Mouse (Mus musculus) 3134 (cell line): ENCODE data around the gene Gm6583.
A peak's percentile ranks its signal among the peaks of the same experiment; 100 is the strongest.

ENCODE experiments used
- DNase-seq: peaks from one replicate; pipeline ENCODE4 v3.0.0-alpha.2; 2011; ENCODE audit warnings: low spot score; ENCODE audit not compliant: insufficient read length; ENCODE audit errors: extremely low read depth

Gm6583 gene

DNA sequence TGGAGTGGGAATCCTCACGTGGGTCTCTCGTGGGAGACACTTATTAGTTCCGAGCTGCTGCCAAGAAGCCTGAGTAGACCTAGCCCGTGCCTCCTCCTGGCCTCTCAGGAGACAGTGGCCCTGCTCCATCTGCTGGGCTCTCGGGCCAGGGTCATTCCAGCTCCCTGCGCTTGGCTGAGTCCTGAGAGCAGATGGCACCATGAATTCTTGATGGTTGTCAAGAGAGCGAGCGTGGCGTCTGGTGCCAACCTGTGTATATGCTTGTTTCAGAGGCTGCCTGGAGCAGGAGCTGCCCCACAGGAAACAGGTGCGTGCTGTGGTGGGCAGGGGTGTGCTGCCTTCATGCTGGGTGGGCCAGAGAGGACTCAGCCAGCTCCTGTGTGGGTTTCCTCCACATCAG lies 12.8 kb upstream of the Gm6583 start:
- no peak for DNase-seq

DNA sequence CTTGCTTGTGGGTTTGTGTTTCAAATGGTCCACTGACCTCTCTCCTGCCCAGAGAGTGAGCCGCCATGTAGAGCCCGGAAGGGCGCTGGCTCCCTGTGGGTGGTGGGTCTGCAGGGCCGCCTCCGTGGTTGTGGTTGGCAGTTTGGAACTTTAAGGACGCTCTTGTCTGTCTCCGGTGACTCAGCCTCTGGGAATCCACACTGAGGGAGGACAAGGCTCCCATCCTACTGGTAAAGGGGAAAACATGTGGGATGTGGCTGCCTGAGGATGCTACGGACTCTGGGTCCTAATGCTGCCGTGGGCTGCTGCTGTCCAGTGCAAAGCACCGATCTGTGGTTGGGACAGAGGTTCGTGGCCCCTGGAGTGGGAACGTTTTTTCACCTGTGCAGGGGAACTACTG lies 12.1 kb upstream of the Gm6583 start:
- DNase-seq = peak; percentile 82

DNA sequence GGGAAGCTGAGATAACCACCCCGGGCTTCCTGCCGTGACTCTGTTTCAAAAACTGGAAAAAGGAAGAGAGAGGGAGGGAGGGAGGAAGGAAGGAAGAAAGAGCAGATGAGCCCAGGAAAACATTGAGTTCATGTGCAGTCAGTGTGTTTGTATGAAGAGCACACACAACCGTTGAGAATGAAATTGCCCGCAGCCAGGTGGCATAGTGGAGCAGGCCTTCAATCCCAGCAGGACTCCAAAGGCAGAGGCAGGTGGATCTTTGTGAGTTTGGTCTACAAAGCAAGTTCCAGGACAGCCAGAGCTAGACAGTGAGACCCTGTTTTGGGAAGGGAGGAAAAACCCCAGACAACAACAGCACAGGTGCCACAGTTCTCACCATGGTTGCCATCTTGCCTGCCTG lies 11.5 kb upstream of the Gm6583 start:
- DNase-seq = no peak

DNA sequence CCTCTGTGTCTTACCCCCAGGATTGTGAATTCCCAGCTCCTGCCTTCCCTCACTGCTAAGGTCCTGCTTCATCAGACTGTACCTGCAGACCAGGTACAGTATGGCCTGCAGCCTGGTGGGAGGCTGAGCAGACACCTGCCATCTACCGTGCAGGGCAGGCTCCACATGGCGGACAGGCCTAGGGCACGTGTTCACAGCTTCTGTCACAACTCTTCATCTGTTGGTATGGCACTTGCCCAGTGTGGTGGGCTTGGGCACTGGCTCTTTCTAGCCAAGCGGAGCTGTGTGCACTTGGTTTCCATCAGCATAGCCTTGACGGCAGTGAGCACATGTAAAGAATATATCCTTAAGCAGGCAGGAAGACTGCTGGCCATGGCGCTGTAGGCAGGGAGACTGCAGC lies 11.0 kb upstream of the Gm6583 start:
- DNase-seq = no peak

DNA sequence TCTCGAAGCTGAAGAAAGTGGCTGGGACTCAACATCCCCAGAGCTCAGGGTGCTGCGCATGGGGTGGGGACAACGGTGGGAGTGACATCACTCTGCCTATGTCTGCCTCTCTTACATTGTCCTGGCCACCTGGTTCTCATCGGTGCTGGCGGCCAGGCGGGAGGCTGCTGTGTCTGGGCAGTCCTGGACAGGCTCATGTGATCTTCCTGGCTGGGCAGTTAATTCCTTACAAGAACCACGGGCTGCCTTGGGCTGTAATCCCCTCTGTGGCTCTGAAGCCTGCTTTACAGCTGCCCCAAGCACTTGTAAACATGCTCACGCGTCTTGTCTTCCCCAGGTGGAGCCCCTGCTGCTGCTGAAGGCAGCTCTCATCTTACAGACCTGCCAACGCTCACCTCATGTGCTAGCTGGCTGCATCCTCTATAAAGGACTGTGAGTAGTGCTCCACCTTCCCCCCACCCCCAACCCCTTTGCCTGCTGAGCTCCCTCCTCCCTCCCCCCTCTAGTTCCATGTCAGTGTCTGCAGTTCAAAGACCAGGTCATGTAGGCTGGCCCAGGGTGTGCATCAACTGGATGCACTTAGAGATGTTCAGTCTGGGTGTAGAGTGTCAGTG lies 8.5 kb upstream of the Gm6583 start:
- DNase-seq = no peak

DNA sequence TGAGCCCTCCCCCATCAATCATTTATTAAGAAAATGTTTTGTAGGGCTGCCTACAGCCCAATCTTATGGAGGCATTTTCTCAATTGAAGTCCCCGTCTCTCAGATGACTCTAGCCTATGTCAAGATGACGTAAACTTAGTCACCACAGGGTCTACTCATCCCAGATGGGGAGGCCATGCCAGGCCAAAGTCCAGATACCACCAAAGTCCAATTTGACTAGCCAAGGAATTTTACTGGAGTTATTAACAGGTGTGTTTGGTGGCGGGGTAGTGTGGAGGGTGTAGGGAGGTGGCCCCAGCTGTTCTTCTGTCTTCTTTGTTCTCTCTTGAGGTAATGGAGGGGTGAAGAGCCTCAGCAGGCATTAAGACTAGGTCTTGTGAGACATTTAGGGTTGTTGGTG lies 4.2 kb upstream of the Gm6583 start:
- no peak for DNase-seq

DNA sequence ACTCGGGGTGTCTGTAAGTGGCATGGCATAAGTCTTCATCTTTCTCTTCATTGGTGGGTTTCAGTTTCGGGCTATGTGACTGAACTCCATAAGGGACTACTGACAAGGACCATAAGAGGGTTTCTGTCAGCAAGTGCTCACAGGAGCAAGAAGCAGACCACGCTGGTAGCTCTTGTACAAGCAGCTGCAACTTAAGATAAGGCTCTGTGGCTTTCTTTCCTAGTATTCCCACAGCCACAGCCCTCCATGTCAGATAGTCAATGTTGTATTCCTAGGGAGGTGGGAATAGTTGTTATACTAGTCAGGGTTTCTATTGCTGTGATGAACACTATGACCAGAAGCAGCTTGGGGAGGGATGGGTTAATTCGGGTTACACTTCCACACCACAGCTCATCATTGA lies 3.7 kb upstream of the Gm6583 start:
- DNase-seq = no peak

DNA sequence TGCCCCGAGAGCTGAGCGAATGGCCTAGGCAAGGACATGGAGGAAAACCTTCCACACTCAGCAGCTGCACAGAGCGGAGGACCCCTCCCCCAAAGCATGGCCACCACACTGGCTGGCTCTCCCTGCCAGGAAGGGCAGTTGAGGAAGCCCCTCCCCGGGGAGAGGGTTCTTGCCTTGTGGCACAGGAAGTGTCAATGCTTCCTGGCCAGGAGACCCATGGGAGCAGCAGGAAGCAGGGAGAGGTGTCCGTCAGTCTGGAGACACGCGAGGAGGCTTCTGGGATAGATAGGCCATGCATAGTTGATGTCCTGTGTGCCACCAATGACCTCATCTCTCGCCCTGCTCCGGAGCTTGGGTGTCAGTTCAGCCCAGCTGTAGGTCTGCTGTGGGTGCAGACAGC lies 489 bp upstream of the Gm6583 start:
- DNase-seq = no peak

DNA sequence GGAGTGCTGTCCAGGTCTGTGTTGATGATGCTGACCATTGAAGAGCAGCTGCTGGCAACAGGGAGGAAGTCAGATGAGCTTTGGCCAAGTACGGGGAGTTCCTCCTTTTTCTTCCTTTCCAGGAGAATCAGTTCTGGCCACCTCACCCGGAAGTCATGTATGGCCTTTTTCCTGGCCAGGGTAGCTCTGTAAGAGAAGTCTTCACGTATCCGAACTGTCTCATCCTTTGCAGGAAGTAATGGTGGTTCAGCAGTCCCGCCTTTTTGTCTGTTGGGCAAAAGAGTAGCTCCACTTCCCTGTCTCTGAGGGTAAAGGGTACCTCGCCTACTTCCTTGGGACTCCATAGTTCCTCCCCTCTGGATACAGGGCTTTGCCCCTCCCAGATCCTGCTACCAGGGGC lies 340 bp downstream of the Gm6583 start:
- no peak for DNase-seq

DNA sequence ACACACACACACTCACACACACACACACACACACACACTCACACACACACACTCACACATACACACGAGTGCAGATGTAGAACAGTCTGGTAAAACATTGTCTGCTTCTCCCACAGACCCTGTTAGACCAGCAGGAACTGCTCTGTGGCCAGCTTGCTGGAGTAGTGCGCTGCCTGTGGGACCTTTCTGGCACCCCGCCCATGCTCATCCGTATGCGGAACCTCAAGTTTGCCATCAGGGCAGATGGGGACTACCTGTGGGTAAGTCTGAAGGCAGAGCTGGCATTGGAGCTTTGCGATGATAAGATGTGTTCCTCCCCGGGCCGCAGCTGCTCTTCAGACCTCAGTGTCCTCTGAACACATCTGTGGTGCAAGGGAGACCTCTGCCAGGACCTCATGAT lies 6.7 kb downstream of the Gm6583 start:
- no peak for DNase-seq

DNA sequence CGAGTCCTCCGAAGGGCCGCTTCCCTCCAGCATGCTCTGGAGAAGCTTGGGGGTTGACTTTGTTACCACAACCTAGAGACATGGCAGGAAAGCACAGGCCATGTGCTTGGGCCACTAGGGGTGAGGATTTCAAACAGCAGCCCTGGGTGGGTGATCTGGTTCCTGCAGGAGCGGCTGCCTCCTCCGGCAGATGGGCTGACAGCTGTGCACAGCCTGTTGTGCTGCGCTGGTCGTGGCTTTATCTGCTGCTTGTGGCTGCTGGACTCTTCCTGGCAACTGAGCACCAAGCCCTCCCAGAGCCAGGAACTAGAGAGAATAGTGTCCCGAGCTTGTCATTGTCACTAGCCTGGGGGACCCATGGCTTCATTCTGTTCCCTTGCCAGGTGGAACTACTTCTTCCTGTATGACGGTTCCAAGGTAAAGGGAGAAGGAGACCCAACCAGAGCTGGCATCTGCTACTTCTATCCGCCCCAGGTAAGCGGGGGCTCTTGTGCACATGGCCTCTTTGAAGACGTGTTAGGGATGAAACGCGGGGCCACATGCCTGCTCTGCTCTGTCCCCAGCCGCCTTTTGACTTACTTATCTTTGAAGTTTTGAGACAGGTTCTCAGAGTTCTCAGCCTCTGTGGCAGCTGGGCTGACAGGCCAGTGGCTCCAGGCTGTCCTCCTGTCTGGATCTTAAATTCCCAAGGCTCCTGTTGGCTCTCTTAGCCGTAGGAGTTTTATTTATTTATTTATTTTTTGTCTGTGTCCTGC lies 9.4 kb downstream of the Gm6583 start:
- DNase-seq = no peak

DNA sequence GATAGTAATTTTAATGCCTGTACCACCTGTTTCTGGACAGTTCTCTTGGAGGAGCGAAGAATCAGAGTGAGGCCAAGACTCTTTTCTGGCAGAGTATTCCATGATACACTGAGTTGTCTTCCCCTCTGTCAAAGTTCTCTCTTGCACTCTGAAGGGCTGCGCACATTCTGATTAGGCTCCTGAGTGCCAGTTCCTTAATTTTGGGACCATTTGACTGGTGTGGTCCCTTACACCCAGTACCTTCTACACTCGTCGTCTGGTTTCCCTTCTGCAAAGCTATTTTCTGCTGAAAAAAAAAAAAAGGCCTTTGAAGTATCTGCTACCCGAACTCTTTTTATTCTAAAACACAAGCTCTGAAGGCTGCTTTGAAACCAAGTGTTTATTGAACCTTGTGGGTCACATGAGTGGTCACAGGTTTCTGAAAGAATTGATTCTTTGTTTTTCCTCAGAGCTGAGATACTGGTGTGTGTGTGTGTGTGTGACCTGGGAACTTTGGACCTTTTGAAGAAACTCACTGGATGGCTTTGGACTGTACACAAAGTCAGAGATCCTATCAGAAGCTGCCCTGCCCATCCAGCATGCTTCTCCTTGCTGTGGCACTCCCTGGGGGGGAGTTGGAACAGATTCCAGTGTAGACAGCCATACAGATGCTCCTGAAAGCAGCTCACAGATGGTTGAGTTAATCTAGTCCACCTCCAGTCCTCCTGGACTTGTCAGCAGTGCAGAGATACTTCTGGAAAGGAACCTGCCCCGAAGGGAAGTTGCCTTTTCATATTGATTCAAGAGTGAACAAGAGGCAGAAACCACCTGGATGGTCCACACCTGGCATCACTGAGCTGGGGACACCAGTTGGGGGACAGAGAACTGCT lies 11.5 kb downstream of the Gm6583 start:
- DNase-seq = no peak

DNA sequence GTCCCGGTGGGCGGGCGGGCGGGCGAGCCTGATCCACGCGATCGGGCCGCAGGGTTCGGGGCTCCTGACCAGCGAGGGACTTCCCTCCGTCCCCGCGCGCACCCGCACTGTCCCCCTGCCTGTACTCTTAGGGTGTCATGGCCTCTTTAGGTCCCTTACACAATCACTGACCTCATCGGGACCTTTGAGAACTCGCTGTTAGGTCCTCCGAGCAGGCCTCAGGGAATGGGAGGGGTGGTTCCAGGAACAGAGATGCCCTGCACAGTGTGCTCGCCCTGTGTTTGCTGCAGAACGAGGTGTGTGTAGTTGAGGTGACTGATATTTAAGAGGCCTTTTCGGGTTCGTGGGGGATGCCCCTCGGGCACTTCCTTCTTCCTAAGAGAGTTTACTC lies 12.6 kb downstream of the Gm6583 start:
- peak; percentile 43 for DNase-seq

DNA sequence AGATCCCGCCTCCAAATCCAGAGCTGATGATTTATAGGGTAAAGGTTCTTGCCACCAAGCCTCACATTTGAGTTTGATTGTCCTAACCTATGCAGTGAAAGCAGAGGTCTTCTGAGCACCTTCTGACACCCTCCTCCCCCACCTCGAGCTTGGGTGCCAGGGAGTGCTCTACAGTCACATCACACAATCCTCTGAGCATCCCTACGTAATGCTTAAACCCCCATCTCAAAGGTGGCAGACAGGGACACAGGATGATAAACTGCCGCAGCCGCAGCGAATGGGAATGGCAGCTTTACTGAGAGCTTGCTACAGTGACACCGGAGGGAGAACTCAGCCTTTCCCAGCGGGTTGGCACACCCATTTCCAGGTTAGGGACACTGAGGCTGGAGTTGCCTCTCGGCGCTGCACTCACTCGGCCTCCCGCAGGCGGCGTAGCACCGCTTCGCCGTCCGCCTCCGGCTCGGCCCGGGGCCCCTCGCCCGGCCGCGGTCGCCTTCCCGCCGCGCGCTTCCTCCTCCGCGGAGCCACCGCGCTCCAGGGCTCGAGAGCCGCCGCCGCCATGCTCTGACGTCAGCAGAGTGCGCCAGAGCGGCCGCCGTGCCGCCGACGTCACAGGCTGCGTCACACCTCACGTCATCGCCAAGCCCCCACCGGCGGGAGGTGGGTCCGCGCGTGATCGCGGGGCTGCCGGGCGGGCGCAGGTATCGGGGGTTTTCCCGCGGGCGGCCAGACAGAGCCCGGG lies 13.2 kb downstream of the Gm6583 start, which contains the start of the genes Srrd and Hps4:
Gene Srrd (minus strand): TSS at position 578 of the 742 bp plus-strand sequence.
Gene Hps4 (plus strand): TSS at position 621 of the 742 bp plus-strand sequence.
- DNase-seq = peak; percentile 73

DNA sequence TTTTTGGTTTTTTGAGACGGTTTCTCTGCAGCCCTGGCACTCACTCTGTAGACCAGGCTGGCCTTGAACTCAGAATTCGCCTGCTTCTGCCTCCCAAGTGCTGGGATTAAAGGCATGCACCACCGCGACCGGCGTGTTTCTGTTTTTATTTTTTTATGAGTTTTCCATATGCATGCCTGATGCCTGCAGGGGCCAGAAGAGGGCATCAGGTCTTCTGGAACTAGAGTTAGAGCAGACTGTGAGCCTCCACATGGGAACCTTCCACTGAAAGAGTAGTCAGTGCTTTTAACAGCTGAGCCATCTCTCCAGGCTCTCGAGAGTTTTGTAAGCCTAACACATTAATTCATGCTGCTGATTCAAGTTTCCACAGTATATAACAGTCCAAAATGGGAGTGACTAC lies 16.6 kb downstream of the Gm6583 start:
- DNase-seq = no peak

DNA sequence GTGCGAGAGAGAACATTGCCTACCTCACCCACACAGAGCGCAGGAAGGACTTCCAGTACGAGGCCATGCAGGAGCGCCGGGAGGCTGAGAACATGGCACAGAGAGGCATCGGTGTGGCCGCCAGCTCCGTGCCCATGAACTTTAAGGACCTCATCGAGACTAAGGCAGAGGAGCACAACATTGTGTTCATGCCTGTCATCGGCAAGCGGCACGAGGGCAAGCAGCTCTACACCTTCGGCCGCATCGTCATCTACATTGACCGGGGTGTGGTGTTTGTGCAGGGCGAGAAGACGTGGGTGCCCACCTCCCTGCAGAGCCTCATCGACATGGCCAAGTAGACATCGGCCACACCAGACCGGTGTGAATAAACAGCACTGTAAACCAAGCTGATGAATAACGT lies 18.8 kb downstream of the Gm6583 start:
- no peak for DNase-seq

DNA sequence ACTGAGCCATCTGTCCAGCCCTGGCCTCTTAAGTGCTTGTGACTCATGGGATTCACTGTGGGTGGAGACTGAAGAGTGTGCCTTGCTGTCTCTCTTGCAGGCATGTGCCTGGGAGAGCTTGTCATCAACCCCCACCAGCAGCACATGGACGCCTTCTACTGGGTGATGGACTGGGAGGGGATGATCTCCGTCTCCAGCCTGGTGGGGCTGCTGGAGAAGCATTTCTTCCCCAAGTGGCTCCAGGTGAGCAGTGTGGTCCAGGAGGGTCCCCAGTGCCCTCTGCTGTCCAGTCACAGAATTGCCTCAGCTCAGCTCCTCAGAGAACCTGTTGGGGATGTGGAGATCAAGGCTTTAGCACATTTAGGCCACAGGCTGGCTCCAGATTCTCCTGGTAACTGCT lies 20.4 kb downstream of the Gm6583 start:
- DNase-seq = peak; percentile 67

DNA sequence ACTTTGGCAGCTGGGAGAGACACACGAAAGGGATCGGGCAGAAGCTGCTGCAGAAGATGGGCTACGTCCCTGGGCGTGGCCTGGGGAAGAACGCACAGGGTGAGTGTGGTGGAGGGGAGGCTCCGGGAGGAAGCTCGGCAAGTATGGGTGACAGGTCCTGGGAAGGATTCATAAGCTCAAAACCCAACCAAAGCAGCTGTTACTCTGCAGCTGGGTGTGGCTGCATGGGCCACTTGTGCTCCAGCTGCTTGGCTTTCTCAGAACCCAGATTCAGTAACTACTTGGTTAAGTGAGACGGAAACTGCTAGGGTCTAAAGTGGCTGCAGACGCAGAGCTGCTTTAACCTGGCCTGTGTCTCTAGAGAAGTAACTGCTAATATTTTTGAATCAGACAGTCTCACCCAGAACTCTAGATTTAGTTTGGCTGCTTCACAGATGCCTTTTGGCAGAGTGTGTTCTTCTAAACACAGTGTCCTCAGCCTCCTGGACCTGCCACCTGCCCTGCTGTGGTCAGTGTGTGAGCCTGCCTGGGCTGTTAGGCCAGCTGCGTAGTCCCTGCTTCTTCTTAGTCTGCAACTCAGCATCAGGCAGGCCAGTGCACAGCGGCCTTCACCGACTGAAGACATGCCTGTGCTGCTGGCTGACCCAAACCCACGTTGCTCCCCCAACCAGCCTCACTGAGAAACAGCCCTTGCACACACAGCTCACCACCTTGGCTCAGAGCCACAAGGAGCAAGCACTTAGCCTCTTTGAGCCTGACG lies 25.8 kb downstream of the Gm6583 start:
- DNase-seq = no peak

DNA sequence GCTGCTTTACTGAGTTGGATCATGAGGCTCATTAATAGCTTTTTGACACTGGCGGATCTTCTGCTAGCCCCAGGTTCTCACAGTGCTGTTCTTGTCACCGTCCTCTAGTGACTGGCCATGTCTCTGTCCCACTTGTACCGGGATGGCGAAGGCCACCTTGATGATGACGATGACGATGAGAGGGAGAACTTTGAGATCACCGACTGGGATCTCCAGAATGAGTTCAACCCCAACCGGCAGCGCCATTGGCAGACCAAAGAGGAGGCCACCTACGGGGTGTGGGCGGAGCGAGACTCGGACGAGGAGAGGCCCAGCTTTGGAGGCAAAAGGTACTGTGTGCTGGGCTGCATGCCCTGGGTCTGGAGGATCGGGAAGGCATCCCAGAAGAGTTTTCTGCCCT lies 28.0 kb downstream of the Gm6583 start:
- DNase-seq = no peak

DNA sequence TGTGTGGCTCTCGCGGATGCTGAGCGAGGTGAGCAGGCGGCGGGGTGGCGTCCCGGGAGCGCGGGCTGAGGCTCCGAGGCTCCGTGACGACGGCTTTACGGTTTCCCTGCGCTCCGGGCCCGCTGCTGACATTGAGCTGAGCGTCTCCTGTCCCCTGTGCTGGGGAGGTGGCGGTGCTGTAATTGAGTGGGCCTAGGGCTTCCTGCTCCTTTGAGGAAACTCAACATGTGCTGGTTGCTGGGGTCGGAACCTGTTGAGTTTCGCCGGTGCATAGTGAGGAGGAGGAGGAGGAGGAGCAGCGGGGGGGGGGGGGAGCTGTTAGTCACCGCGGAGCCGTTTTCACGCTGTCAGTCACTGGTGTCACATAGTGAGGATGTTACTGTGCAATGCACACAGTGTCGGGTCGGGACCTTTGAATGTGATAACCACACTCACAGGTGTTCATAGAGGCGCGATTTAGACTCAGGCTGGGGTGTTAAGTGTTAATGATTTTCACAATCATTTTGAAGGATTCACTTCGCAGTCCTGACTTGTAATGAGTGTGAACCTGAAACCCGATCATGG lies 29.3 kb downstream of the Gm6583 start:
- DNase-seq = no peak
